Mouse (Mus musculus): ENCODE results near the gene Tbc1d13.
"Not testable (repeated sequence)": the region's sequence is repeated elsewhere in the genome, so short reads cannot be mapped to it uniquely, and the experiment has no call there.

The Tbc1d13 gene

DNA sequence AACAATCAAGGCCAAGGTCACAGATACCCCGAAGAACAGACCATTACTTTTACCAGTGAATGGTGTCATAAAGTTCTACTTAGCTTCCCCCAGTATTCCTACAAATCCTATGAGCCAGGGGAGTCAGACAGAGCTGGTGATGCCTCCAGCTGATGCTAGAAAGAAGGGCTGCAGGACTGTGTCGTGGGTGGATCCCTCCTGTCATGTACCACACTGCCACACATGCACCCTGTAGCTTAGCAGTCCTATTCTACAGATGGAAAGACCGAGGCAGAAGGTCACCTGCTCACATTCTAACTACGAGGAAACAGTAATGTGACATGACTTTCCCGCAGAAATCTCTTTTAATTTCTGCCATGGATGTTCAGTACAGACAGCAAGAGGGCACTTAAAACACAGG, 10.8 kb upstream of the Tbc1d13 start:
- H3K4me3 ChIP-seq (replicated peaks; ENCODE audit: low read length), result no peak overlapping the region
- no peaks in the 10 kb centered on the region for H3K9me3 ChIP-seq (ENCODE audit: low read length)
- H3K27me3 ChIP-seq (ENCODE audit: insufficient read depth, low read length), result no peaks in the 10 kb centered on the region
- H3K4me1 ChIP-seq (replicated peaks; ENCODE audit: low read depth, low read length), result peaks cover 65% of the 10 kb centered on the region
- peaks cover 17% of the 10 kb centered on the region for H3K36me3 ChIP-seq (ENCODE audit: insufficient read depth, low read length)
- TF ChIP-seq POU5F1 (IDR thresholded peaks at IDR 0.05; ENCODE audit: borderline replicate concordance, low read length) (no peak), CTCF (conservative IDR thresholded peaks at IDR 0.05; ENCODE audit: low read length) (no peak)

DNA sequence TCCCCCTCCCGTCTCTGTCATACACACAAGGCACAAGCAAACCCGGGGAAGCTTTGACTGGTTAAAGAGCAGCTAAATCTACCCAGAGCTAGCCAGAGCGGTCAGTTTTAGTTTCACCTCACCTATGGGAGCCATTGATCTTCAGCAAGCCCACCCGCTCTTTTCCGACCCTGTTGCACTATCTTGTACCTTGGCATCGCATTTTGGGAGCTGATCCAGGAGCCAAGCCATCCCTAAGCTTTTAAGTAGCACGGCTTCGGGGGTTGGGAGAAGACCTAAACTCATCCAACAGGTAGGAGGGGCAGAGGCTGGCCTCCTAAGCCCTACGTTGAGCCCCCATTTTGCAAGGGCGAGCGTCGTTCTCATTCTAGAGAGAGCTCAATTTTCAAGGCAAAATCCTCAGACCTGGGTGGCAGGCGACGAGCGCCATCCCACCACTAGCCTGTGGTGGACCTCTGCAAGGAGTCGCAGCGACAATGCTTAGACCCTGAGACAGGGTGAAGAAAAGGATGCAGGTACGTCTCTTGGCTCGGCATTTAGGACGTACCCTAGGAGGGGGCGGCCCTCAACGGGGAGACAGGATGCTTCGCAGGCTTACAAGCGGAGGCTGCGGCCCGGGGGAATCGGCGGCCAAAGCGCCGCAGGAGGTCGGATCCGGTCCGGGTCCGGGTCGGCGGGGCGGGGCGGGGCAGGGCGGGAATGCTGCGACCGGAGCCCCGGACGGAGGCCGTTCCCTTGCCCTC, 9.6 kb upstream of the Tbc1d13 start:
- Histone ChIP-seq H3K9me3 (ENCODE audit: low read length) (no peaks in the 10 kb centered on the region; the same call in 1 of the 2 replicates), H3K36me3 (ENCODE audit: insufficient read depth, low read length) (peaks cover 17% of the 10 kb centered on the region), H3K4me1 (replicated peaks; ENCODE audit: low read depth, low read length) (peaks cover 54% of the 10 kb centered on the region), H3K4me3 (replicated peaks; ENCODE audit: low read length) (peak overlapping the region; percentile 87), H3K27me3 (ENCODE audit: insufficient read depth, low read length) (no peaks in the 10 kb centered on the region)
- TF ChIP-seq POU5F1 (IDR thresholded peaks at IDR 0.05; ENCODE audit: borderline replicate concordance, low read length) (no peak), CTCF (conservative IDR thresholded peaks at IDR 0.05; ENCODE audit: low read length) (no peak), NANOG (IDR thresholded peaks at IDR 0.05; ENCODE audit: borderline replicate concordance, low read length) (no peak)

- Histone ChIP-seq H3K9me3 (ENCODE audit: low read length) (peaks cover 7% of the 10 kb centered on the region), H3K4me3 (replicated peaks; ENCODE audit: low read length) (peak within 1 kb of the TSS; percentile 87), H3K27me3 (ENCODE audit: insufficient read depth, low read length) (no peaks in the 10 kb centered on the region), H3K36me3 (ENCODE audit: insufficient read depth, low read length) (peaks cover 17% of the 10 kb centered on the region), H3K4me1 (replicated peaks; ENCODE audit: low read depth, low read length) (peaks cover 46% of the 10 kb centered on the region)
- TF ChIP-seq NANOG (IDR thresholded peaks at IDR 0.05; ENCODE audit: borderline replicate concordance, low read length) (no peak), CTCF (conservative IDR thresholded peaks at IDR 0.05; ENCODE audit: low read length) (no peak), POU5F1 (IDR thresholded peaks at IDR 0.05; ENCODE audit: borderline replicate concordance, low read length) (no peak)
Measured at GRCm38 (mm10) chr2:30124472-30125274, 8.9 kb upstream of the Tbc1d13 start, which contains the start of gene Zer1. Gene Zer1 (minus strand): TSS chr2:30124585.

GRCm38 (mm10) chr2:30128789-30129188, 4.8 kb upstream of the Tbc1d13 start:
- Histone ChIP-seq H3K27me3 (ENCODE audit: insufficient read depth, low read length) (no peaks in the 10 kb centered on the region), H3K9me3 (ENCODE audit: low read length) (peaks cover 27% of the 10 kb centered on the region), H3K4me3 (replicated peaks; ENCODE audit: low read length) (no peak overlapping the region), H3K4me1 (replicated peaks; ENCODE audit: low read depth, low read length) (peaks cover 22% of the 10 kb centered on the region), H3K36me3 (ENCODE audit: insufficient read depth, low read length) (0 out of 2 replicates have a peak, but pooled peaks cover 4% of the 10 kb centered on the region)
- TF ChIP-seq POU5F1 (IDR thresholded peaks at IDR 0.05; ENCODE audit: borderline replicate concordance, low read length), result no peak
- peak; percentile 55 for TF ChIP-seq CTCF (conservative IDR thresholded peaks at IDR 0.05; ENCODE audit: low read length)

DNA sequence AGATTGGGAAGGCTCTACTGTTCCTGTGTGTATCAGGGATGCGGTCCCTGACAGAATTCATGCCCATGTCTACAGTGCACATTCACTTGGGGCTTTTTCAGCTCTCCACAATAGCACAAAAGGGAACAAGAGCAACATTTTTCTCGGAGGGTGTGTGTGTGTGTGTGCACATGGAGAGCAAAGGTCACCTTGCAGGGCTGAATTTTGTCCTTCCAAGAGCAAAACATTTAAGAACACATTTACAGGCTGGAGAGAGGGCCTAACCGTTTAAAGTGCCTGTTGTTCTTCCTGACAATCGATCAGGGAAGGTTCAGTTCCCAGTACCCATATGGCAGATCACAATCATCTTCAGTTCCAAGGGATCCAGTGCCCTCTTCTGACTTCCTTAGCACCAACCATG, 3.4 kb upstream of the Tbc1d13 start:
- TF ChIP-seq NANOG (IDR thresholded peaks at IDR 0.05; ENCODE audit: borderline replicate concordance, low read length) (no peak), POU5F1 (IDR thresholded peaks at IDR 0.05; ENCODE audit: borderline replicate concordance, low read length) (no peak), CTCF (conservative IDR thresholded peaks at IDR 0.05; ENCODE audit: low read length) (no peak)
- Histone ChIP-seq H3K4me3 (replicated peaks; ENCODE audit: low read length) (no peak overlapping the region), H3K9me3 (ENCODE audit: low read length) (peaks cover 27% of the 10 kb centered on the region), H3K36me3 (ENCODE audit: insufficient read depth, low read length) (0 out of 2 replicates have a peak, but pooled peaks cover 4% of the 10 kb centered on the region), H3K4me1 (replicated peaks; ENCODE audit: low read depth, low read length) (peaks cover 27% of the 10 kb centered on the region), H3K27me3 (ENCODE audit: insufficient read depth, low read length) (no peaks in the 10 kb centered on the region)

- H3K4me1 ChIP-seq (replicated peaks; ENCODE audit: low read depth, low read length), result peaks cover 34% of the 10 kb centered on the region
- H3K27me3 ChIP-seq (ENCODE audit: insufficient read depth, low read length); H3K4me3 ChIP-seq (replicated peaks; ENCODE audit: low read length): not testable (repeated sequence)
- peaks cover 15% of the 10 kb centered on the region for H3K36me3 ChIP-seq (ENCODE audit: insufficient read depth, low read length)
- peaks cover 27% of the 10 kb centered on the region for H3K9me3 ChIP-seq (ENCODE audit: low read length)
Measured at GRCm38 (mm10) chr2:30131240-30131639, 2.3 kb upstream of the Tbc1d13 start.

DNA sequence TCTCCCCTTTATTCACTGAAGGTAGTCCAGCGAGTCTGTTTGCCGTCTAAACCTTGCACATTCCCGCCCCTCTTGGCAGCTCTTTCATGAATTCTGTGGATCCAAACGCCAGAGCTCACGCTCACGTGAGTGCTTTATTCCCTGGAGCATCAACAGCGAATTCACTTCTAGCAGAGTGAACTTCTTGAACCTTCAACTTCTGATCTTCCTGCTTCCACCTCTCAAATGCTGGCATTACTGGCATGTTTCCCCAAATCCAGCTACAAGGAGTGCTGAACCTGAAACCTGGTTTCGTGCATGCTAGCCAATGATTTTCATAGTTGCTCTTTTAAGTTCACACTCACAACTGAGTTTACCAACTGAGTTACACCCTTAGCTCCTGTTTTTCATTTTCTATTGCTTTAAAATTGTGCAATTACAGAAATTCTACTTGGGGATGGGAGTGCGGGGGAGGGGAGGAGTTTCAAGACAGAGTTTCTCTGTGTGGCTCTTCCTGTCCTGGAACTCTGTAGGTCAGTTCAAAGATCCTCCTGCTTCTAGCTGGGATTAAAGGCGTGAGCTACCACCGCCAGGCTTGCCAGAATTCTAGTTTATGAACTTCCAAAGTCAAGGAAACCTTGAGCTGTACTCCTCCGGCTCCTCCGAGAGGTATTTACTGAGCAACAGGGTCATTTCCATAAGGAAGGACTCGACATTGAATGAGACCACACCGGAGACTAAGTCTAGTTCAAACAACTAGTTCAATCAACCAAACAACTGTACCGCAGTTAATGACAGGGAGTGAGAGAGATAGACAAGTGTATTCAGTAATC, 539 bp upstream of the Tbc1d13 start:
- Histone ChIP-seq H3K9me3 (ENCODE audit: low read length) (peaks cover 27% of the 10 kb centered on the region), H3K4me3 (replicated peaks; ENCODE audit: low read length) (peak overlapping the region; percentile 96), H3K4me1 (replicated peaks; ENCODE audit: low read depth, low read length) (peaks cover 52% of the 10 kb centered on the region), H3K27me3 (ENCODE audit: insufficient read depth, low read length) (no peaks in the 10 kb centered on the region), H3K36me3 (ENCODE audit: insufficient read depth, low read length) (peaks cover 32% of the 10 kb centered on the region)
- no peak for TF ChIP-seq POU5F1 (IDR thresholded peaks at IDR 0.05; ENCODE audit: borderline replicate concordance, low read length)
- TF ChIP-seq NANOG (IDR thresholded peaks at IDR 0.05; ENCODE audit: borderline replicate concordance, low read length), result no peak
- TF ChIP-seq CTCF (conservative IDR thresholded peaks at IDR 0.05; ENCODE audit: low read length), result no peak

GRCm38 (mm10) chr2:30134378-30134711, 799 bp downstream of the Tbc1d13 start:
- H3K4me1 ChIP-seq (replicated peaks; ENCODE audit: low read depth, low read length), result peaks cover 63% of the 10 kb centered on the region
- no peak for TF ChIP-seq POU5F1 (IDR thresholded peaks at IDR 0.05; ENCODE audit: borderline replicate concordance, low read length)
- no peak for TF ChIP-seq CTCF (conservative IDR thresholded peaks at IDR 0.05; ENCODE audit: low read length)
- no peak for TF ChIP-seq NANOG (IDR thresholded peaks at IDR 0.05; ENCODE audit: borderline replicate concordance, low read length)
- no peaks in the 10 kb centered on the region for H3K27me3 ChIP-seq (ENCODE audit: insufficient read depth, low read length)
- peak overlapping the region; percentile 96 for H3K4me3 ChIP-seq (replicated peaks; ENCODE audit: low read length)
- H3K9me3 ChIP-seq (ENCODE audit: low read length), result peaks cover 23% of the 10 kb centered on the region
- H3K36me3 ChIP-seq (ENCODE audit: insufficient read depth, low read length), result peaks cover 44% of the 10 kb centered on the region
